Mouse (Mus musculus) heart, adult 2 months (tissue): Measurements from ENCODE around the gene Srcin1.

Experiments
- CTCF ChIP-seq: fragments of 200-600 bp; IDR thresholded peaks from 2 replicates; pipeline ENCODE4 v1.8.1; 2022; ENCODE audit warnings: antibody characterized with exemption, mild to moderate bottlenecking, moderate library complexity
- EP300 ChIP-seq: fragments of 200-500 bp; IDR thresholded peaks from 2 replicates; pipeline ENCODE4 v1.6.1; 2011; ENCODE audit warnings: low read depth, low read length, control low read depth; ENCODE audit not compliant: insufficient read depth

GRCm38 (mm10) chr11:97609743-97610142 is 33.8 kb upstream of the Srcin1 start:
- TF ChIP-seq EP300 (no peak), CTCF (no peak)
